Mouse (Mus musculus) intestine, embryonic 16.5 days (tissue): ENCODE results near the gene Aspscr1. TPM values are rescaled to one million over a fixed set of nuclear protein-coding genes. Genes with fewer than 3 reads are reported as not detected.

ENCODE experiments used
- ATAC-seq: fragments of 200-750 bp; cut with Nextera tagmentation; 2 replicates; pipeline ENCODE4 v1.8.0; 2017; ENCODE audit warnings: moderate TSS enrichment, moderate library complexity
- H3K27ac ChIP-seq: fragments of 300-500 bp; sonication (generic); 2 replicates; pipeline ENCODE4 v1.5.1; 2014; ENCODE audit warnings: mild to moderate bottlenecking, low read length
- H3K27me3 ChIP-seq: fragments of 300-500 bp; sonication (generic); replicated peaks from 2 replicates; pipeline ENCODE4 v1.6.1; 2014; ENCODE audit warnings: low read length, control low read depth, mixed read lengths; ENCODE audit not compliant: control insufficient read depth, insufficient read depth
- H3K36me3 ChIP-seq: fragments of 300-500 bp; sonication (generic); 2 replicates; pipeline ENCODE4 v1.6.1; 2014; ENCODE audit warnings: low read length, control low read depth; ENCODE audit not compliant: control insufficient read depth, insufficient read depth
- H3K4me1 ChIP-seq: fragments of 300-500 bp; sonication (generic); 2 replicates; pipeline ENCODE4 v1.6.1; 2014; ENCODE audit warnings: low read length, control low read depth, mixed read lengths; ENCODE audit not compliant: control insufficient read depth, insufficient read depth
- H3K4me2 ChIP-seq: fragments of 300-500 bp; sonication (generic); 2 replicates; pipeline ENCODE4 v1.6.1; 2014; ENCODE audit warnings: low read depth, low read length, control low read depth
- H3K4me3 ChIP-seq: fragments of 300-500 bp; sonication (generic); 2 replicates; pipeline ENCODE4 v1.5.1; 2014; ENCODE audit warnings: mild to moderate bottlenecking, low read length
- H3K9ac ChIP-seq: fragments of 300-500 bp; sonication (generic); 2 replicates; pipeline ENCODE4 v1.6.1; 2014; ENCODE audit warnings: low read depth, low read length
- H3K9me3 ChIP-seq: fragments of 300-500 bp; sonication (generic); 2 replicates; pipeline ENCODE4 v1.6.1; 2016; ENCODE audit warnings: low read length, control low read depth; ENCODE audit not compliant: control insufficient read depth
- WGBS: fragments of 180-500 bp; shearing (Covaris S2); extraction: QIAGEN DNeasy Blood & Tissue Kit; methylation state at CpG from one replicate; pipeline ENCODE4 v1.1.7; 2014; 5-methylcytosine and 5-hydroxymethylcytosine counted together
- polyA plus RNA-seq: library from polyadenylated mRNA; unstranded; fragments of >200 nt; fragmentation: Nextera tagmentation; extraction: Ambion mirVana; gene quantifications from 2 replicates; pipeline ENCODE4 v1.2.1, GENCODE M21; 2015

Aspscr1 gene
- polyA plus RNA-seq, 1 experiment from 2014 or later, result 108 TPM

DNA sequence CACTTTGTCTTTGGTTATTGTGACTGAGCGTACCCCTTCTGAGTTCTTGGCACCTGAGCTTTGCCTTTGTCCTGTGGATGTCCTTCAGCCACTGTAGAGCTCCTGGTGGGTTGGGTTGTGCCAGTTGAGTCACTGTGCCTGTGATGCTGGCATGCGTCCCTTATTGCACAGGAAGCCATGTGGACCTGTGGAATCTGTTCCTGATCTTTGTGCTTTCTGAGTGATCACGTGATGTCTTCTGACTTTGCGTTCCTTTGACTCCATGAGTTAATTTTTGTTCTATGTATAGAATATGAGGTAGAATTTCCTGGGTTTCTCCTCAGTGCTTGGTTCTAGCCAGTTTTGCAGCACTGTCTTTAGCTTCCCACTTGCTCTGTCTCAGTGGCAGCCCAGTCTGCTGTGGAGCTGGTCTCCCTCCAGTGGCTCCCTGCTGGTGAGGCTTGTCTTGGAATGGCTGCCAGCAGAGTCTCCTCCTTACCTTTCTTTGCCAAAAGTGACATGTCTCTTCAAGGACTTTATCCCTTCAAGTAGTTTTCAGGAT is 19.8 kb downstream of the Aspscr1 start:
- Histone ChIP-seq H3K27me3 (no peaks in the 10 kb centered on the region), H3K4me3 (no peak overlapping the region), H3K9me3 (no peaks in the 10 kb centered on the region), H3K4me2 (no peak overlapping the region), H3K4me1 (0 out of 2 replicates have a peak, but pooled peaks cover 4% of the 10 kb centered on the region), H3K36me3 (peaks cover 10% of the 10 kb centered on the region), H3K9ac (no peak overlapping the region), H3K27ac (no peak overlapping the region)
- 89% methylated on average over 4 of the region's 4 CpGs for WGBS
- ATAC-seq, result no peak

DNA sequence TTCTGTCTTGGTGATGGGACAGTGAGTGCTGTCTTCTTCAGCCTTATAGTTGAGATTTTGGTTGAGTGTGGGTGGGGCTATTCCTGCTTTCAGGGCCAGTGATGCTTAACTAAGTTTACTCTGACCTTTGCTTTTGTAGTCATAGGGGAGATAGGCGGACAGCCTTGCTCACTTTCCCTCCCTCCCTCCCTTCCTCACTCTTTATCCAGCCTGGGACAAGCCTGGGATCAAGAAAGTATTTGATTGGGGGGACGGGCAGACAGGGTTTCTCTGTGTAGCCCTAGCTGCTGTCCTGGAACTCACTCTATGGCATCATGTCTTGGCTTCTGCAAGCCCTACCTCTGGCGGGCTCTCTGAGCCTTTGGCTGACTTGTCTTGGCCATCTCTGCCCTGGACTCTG is 20.7 kb downstream of the Aspscr1 start:
- WGBS, result 85% methylated on average over 3 of the region's 3 CpGs
- peaks cover 10% of the 10 kb centered on the region for H3K36me3 ChIP-seq

DNA sequence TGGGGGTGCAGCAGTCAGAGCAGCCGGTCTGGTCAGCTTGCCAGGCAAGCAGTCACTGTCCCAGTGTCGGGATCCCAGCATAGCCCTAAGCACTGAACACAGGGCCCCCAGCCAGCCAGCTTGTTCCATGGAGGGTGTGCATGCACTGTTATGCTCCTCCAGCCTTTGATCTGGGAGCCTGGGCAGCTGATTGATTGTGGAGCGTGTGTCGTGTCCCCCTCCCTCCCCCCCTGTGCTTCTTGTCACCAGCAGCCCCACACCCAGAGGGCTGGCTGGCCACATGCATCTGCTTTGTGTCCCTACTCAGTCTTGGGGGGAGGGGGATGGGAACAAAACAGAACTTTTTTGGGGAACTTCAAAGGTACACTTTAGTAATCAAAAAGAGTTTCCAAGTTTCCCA is 22.4 kb downstream of the Aspscr1 start:
- WGBS, result 31% methylated on average over 4 of the region's 4 CpGs
- no peak; the same call in 1 of the 2 replicates for ATAC-seq
- Histone ChIP-seq H3K9me3 (no peaks in the 10 kb centered on the region), H3K4me3 (no peak overlapping the region), H3K4me1 (0 out of 2 replicates have a peak, but pooled peaks cover 4% of the 10 kb centered on the region), H3K4me2 (no peak overlapping the region), H3K27me3 (no peaks in the 10 kb centered on the region), H3K9ac (no peak overlapping the region), H3K27ac (no peak overlapping the region), H3K36me3 (peaks cover 11% of the 10 kb centered on the region)

More for the DNA sequence above, 20.7 kb downstream of the Aspscr1 start:
- H3K27ac ChIP-seq, result no peak overlapping the region
- no peaks in the 10 kb centered on the region for H3K27me3 ChIP-seq
- no peaks in the 10 kb centered on the region for H3K9me3 ChIP-seq
- H3K4me2 ChIP-seq, result no peak overlapping the region
- H3K9ac ChIP-seq, result no peak overlapping the region
- H3K4me3 ChIP-seq, result no peak overlapping the region
- H3K4me1 ChIP-seq, result 0 out of 2 replicates have a peak, but pooled peaks cover 4% of the 10 kb centered on the region
- no peak for ATAC-seq

DNA sequence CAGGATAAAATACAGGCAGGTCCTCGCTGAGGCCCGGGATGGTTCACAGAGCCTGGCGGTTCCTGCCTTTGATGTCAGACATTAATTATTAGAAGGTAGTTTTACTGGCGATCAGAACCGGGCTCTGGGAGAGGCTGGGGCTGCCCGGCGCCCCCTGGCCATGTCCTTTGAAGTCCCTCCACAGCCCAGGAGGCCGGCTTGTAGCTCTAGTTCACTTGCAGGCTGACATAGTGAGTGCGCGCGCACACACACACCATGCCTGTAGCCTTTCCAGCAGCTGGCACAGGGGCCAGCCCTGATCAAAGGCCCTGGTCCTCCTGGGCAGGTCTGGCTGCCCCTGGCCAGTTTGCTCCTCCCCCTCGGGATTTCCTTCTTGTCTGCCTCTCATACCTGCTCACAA is 22.9 kb downstream of the Aspscr1 start:
- WGBS, result 43% methylated on average over 12 of the region's 12 CpGs
- no peaks in the 10 kb centered on the region for H3K9me3 ChIP-seq
- H3K4me2 ChIP-seq, result no peak overlapping the region
- peaks cover 8% of the 10 kb centered on the region for H3K36me3 ChIP-seq
- H3K27ac ChIP-seq, result no peak overlapping the region
- H3K9ac ChIP-seq, result no peak overlapping the region
- ATAC-seq, result peak; percentile 29; the same call in 1 of the 2 replicates
- no peak overlapping the region for H3K4me3 ChIP-seq
- 0 out of 2 replicates have a peak, but pooled peaks cover 4% of the 10 kb centered on the region for H3K4me1 ChIP-seq
- H3K27me3 ChIP-seq, result no peaks in the 10 kb centered on the region

DNA sequence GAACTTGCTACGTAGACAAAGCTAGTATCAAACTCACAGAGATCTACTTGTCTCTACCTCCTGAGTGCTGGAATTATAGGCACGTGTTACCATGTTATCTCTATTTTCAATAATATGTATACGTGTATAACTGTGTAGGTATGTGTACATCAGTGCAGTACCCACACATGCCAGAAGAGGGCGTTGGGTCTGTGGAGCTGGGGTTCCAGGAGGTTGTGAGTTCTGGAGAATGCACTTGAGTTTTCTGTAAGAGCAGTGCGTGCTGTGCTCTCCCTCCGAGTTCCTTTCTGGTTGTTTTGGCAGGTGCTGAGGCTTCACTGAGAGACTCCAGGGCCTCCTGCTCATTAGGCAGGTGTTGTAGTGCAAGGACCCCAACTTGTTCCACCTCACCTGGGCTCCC is 23.8 kb downstream of the Aspscr1 start:
- Histone ChIP-seq H3K4me3 (no peak overlapping the region), H3K27me3 (no peaks in the 10 kb centered on the region), H3K9ac (no peak overlapping the region), H3K36me3 (peaks cover 12% of the 10 kb centered on the region), H3K4me1 (0 out of 2 replicates have a peak, but pooled peaks cover 4% of the 10 kb centered on the region), H3K27ac (no peak overlapping the region), H3K9me3 (no peaks in the 10 kb centered on the region), H3K4me2 (no peak overlapping the region)
- 92% methylated on average over 6 of the region's 6 CpGs for WGBS
- ATAC-seq, result no peak

DNA sequence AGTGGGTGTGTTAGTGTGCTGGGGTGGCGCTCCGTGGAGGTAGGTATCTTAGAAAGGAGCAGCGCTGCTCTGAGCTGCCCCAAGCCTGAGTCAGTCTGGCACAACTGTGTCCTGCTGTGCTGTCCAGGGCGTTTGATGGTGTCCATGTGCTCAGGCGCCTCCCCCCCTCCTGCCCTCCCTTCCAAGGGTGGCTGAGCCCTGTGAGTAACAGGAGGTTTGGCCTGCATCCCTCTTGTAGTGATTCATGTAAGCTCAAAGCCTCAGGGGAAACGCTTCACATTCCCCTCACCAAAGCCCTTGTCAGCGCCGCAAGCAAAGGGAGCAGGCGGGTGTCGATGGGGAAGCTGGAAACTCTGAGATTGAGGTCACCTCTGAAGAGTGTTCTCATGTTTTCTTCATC is 25.0 kb downstream of the Aspscr1 start:
- WGBS, result 60% methylated on average over 10 of the region's 10 CpGs
- Histone ChIP-seq H3K27ac (peak overlapping the region; percentile 9; the same call in 1 of the 2 replicates), H3K27me3 (no peaks in the 10 kb centered on the region), H3K9me3 (no peaks in the 10 kb centered on the region), H3K9ac (no peak overlapping the region), H3K4me2 (no peak overlapping the region), H3K4me3 (no peak overlapping the region), H3K36me3 (peaks cover 12% of the 10 kb centered on the region), H3K4me1 (0 out of 2 replicates have a peak, but pooled peaks cover 4% of the 10 kb centered on the region)
- peak; percentile 43; the same call in 1 of the 2 replicates for ATAC-seq

DNA sequence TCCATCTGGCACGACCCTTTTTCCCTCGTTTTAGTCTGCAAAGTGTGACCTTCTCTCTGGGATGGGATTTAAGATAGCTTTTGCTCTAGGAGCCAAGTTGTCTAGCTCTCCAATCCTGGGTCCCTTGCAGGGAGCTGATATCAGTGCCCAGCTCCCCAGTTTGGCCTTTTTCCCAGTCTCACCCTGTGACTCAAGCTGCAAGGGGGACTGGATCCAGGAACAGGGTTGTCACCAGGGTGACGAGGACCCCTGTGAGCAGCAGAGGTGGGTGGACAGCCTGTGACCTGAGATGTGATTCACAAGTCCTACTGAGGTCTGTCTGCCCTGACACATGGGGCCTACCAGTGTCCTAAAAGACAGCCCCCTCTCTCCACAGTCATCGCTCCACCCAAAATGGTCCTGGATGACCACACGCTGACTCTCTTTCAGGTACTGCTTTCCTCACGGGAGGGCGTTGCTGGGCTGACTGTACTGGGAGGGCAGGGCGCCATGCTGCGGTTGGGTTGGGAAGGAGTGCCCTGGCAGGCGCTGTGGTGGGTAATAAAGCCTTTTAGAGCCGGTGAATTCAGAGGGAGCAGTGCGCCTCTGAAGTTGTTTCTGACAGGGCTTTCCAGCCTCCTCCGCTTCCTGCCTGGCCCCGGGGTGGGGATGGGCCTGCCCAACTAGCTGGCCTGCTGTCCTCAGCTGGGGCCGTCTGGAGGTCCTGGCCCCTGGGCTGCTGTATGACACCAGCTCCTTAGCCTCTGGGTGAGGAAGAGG is 31.1 kb downstream of the Aspscr1 start:
- Histone ChIP-seq H3K27ac (no peak overlapping the region), H3K4me2 (no peak overlapping the region), H3K9me3 (no peaks in the 10 kb centered on the region), H3K27me3 (no peaks in the 10 kb centered on the region), H3K4me3 (no peak overlapping the region), H3K36me3 (peaks cover 8% of the 10 kb centered on the region; the same call in 1 of the 2 replicates), H3K9ac (peak overlapping the region; percentile 40; the same call in 1 of the 2 replicates), H3K4me1 (peaks cover 29% of the 10 kb centered on the region)
- no peak for ATAC-seq
- WGBS, result 50% methylated on average over 15 of the region's 15 CpGs

DNA sequence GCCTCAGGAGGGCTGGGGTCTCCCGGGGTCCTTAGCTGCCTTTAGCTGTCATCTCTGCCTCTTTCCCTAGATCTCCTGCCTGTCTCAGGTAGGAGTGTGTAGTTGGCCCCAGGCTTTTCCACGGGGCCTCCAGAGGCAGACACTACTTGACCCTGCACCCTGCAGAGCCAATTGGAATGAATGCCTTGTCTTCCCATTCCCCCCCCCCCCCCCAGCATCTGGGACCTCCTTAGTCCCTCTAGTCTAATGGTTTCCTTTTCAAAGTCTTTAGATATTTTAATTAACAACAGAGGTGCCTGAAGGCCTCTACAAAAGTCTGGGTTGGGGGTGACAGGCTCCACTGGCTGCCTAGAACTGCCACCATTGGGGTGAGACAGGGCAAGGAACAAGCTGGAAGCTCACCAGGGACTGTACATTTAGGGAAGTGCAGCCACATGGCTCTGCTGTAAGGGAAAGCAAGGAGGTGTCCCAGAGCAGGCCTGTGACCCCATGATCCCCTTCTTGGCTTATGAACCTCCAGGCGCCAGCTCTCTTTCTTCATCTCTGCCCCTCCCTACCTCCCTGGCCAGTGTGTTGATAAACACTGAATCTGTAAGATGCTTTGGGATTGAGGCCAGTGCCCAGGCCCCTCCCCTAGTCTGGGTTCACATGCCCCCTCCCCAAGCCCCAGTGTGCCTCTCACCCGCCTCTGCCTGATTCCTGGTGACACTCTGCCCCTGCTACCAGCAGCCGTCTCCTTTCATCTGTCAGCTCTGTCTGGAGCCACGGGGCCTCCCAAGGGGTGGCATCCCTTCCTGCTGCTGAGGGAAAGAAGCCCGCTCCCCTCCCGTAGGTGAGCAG is 31.9 kb downstream of the Aspscr1 start:
- no peak for ATAC-seq
- peaks cover 36% of the 10 kb centered on the region for H3K4me1 ChIP-seq
- H3K36me3 ChIP-seq, result peaks cover 5% of the 10 kb centered on the region; the same call in 1 of the 2 replicates
- H3K27ac ChIP-seq, result no peak overlapping the region
- no peak overlapping the region for H3K4me3 ChIP-seq
- H3K27me3 ChIP-seq, result no peaks in the 10 kb centered on the region
- H3K9me3 ChIP-seq, result no peaks in the 10 kb centered on the region
- WGBS, result 36% methylated on average over 8 of the region's 8 CpGs
- no peak overlapping the region for H3K4me2 ChIP-seq
- peak overlapping the region; percentile 40; the same call in 1 of the 2 replicates for H3K9ac ChIP-seq

DNA sequence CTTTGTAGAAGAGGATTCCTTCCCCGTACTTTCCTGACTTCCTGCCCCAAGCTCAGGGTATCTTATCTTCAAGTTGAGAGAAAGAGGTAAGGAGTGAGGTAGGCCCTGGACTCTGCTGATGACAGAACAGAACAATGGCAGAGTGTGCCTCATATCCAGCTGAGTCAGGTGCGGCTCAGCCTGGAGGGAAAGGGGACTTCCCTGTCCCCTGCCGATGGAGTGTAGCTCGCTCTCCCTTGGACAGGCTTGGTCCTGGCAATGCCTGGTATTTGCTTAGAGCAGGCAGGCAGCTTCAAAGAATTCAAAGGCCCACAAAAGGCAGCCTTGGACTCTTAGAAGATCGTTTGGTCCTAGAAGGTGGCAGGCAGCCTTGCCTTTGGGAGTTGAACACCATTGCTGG is 33.3 kb downstream of the Aspscr1 start:
- no peaks in the 10 kb centered on the region for H3K27me3 ChIP-seq
- no peak overlapping the region for H3K4me3 ChIP-seq
- H3K4me2 ChIP-seq, result no peak overlapping the region
- no peaks in the 10 kb centered on the region for H3K9me3 ChIP-seq
- WGBS, result 58% methylated on average over 5 of the region's 5 CpGs
- H3K36me3 ChIP-seq, result peaks cover 4% of the 10 kb centered on the region; the same call in 1 of the 2 replicates
- no peak overlapping the region for H3K9ac ChIP-seq
- no peak for ATAC-seq
- H3K27ac ChIP-seq, result no peak overlapping the region
- H3K4me1 ChIP-seq, result peaks cover 42% of the 10 kb centered on the region
